Mouse (Mus musculus) urinary bladder, postnatal 36 days (tissue): ENCODE data around the gene Rpl18.

ENCODE experiments used
- DNase-seq, 2 experiments: peaks; one replicate each; pipeline ENCODE4 v3.0.0; 2022; ENCODE audit warnings: low spot score in 2 of 2, mixed read lengths in 1 of 2

Gene Rpl18

DNA sequence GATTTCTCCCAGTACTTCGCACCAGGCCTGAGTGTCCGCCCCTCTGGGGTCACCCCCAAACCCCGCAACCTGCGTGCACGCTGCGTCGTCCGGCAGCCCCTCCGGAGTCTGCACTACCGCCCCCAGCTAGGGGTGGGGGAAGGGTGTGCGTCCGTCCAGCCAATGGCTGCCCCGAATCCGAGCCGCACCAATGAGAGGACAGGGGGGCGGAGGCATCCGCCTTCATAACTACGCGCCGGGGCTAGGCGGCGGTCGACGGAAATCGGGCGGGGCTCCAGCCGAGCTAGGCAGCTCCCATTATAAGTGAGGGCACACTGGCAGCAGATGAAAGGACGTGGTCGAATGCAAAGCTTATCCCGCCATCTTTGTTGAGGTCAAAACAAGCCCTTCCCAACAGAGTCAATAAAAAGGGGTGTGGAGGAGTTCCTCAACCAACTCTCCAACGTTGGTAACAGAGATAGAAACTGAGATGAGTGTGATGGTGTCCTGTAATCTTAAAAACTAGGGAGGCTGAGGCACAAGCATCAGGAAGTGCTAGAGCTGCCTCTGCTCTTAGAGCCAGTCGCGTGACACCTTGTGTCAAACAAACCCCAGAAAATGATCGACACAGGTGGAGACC, at the start of gene Rpl18:
Gene Rpl18 (plus strand): TSS at position 368 of the 619 bp plus-strand sequence.
- DNase-seq = peak; percentile 93 to 98

DNA sequence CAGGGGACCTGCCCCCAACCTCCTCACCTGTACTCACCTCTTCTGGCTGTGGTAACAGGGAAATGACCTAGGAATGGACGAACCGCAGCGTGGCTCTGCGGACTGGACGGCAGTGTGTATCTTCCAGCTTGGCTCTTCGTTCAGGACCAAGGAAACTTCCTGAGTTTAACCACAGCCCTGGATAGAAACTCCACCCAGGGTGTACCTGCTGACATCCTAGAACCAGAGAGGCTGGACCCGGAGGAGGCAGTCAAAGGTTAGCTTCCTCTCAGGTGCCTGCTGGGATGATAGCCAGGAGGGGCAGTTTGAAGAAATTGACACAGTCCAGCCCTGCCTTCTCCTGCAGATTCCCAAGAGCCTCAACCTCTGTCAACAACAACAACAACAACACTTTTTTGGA, 49.1 kb upstream of the Rpl18 start, which contains the start of gene Fut2:
Gene Fut2 (minus strand): TSS at position 234 of the 400 bp plus-strand sequence.
- no peak for DNase-seq

DNA sequence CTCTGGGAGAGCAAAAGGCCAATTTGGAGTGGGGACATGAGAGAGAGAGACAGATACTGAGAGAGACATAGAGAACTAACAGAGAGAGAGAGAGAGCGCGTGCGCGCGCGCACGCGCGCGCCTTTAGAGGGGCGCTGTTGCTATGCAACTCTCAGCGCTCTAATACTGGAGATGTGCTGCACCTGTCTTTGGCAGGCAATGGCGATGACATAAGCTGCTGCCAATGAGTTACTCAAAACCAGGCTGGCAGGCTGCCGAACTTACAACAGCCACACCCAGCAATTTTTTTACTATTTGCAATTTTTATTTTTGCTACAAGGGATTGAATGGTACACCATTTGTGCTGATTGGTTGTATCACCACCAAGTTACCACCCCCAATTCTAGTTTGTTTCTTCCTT, 47.5 kb upstream of the Rpl18 start:
- no peak for DNase-seq

DNA sequence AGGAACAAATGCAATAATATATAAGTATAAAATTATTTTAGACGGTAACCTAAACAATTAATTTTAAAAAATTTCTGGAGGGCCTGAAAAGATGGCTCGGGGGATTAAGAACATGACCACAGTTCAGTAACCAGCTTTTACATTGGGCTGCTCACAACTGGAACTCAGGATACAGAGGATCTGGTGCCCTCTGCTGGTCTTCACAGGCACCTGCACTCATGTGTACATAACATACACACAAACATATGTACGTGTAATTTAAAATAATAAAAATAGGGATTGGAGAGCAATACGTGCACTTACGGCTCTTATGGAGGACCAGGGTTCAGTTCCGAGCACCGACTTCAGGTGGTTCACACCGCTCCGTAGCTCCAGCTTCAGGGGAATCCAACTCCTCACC, 46.3 kb upstream of the Rpl18 start:
- DNase-seq = no peak

DNA sequence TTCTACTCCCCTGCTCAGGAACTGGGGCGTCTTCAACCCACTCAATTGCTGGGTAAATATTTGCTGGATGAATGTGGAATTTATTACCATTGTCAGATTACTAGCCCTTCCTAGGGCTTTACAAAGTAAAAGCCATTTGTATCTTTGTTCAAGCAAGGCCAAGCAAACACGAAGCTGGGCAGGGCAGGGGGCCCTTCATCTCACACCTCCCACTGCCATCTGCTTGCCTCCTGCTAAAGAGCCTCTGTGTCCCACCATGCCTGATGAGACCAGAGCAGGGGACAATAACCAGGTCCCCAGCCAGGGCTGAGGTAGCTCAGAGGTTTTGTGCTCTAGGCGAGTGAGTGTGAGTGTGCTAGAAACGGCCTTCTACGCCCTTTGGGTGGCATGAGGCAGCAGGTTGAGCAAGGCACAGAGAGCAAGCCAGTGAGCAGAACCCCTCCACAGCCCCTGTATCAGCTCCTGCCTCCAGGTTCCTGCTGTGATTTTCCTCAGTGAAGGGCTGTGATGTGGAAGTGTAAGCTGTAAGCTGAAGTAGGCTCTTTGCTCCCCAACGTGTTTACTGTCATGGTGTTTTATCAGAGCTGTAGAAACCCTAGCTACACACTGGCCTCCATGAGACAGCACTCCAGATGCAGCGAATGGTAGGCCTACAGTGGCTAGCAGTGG, 37.5 kb upstream of the Rpl18 start:
- no peak for DNase-seq

DNA sequence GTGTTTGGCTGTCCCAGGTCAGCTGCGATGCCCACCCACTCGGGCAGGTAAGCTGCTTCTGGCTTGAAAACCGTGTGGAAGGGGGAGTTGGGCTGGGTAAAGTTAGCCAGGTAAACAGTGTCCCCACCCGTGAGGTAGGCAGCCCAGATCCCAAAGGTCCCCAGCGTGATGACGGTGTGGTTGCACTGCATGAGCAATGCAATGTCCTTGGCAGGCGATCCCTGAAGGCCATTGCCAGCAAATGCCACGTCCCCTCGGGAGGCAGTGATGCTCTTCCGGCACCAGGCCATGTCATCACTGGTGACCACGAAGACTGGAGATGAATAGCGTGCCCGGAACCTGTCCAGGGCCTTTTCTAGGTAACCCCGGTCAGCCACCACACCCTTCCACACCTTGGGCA, 36.7 kb upstream of the Rpl18 start:
- DNase-seq = no peak

DNA sequence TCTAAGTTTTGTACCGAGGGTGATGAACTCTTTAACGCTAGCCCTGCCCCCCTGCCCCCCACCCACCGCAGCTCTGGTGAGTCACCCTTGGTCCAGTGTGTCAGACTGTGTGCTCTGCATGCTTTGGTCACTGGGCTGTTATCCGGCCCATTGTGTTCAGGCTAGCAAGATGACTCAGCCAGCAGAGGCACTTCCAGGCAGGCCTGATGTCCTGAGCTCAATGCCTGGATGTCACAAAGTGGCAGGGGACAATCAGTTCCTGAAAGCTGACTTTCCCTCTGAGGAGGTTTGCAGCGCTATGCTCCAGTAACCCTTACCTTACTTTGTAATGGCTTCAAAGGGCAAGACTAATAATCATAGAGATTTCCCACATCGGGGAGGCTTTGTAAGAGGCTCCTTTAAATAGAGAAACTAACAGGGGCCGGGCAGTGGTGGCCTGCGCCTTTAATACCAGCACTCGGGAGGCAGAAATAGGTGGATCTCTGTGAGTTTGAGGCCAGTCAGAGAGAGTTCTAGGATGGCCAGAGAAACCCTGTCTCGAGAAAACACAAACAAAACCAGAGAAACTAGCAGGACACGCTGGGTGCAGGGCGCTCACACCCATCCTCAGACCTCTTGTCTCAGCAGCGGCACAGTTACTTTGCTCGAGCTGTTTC, 35.2 kb upstream of the Rpl18 start:
- peak in 1 of 2 experiments; percentile 74 for DNase-seq

DNA sequence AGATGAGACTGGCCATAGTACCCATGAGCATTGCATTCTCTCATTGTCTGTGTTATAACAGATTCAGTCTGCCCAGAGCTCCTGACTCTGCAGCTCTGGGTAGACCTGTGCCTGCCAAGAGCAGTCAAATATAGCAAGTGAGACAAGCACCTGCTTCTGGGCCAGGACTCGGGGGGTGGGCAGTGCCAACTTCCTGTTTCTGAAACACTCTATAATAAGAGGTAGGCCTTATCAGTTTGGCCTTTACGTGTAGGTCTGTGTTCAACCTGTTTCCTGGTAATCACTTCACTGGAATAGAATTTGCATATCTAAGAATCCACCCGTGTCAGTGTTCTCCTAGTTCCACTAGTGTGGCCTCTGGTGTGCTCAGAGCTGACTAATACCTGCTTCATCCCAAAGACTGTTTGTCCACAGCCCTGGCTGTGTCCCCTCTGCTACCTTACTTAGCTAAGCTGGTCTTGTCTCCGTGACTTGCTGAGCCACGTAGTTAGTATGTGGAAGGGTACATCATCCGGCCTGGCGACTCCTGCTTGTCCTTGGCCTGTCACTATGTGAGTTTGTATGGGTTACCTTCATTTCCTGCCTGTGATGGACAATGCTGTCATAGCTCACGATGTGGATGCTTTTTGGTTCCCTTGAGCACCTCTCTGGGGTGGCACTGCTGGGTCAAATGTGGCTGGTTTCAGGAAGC, 34.1 kb upstream of the Rpl18 start:
- no peak for DNase-seq

DNA sequence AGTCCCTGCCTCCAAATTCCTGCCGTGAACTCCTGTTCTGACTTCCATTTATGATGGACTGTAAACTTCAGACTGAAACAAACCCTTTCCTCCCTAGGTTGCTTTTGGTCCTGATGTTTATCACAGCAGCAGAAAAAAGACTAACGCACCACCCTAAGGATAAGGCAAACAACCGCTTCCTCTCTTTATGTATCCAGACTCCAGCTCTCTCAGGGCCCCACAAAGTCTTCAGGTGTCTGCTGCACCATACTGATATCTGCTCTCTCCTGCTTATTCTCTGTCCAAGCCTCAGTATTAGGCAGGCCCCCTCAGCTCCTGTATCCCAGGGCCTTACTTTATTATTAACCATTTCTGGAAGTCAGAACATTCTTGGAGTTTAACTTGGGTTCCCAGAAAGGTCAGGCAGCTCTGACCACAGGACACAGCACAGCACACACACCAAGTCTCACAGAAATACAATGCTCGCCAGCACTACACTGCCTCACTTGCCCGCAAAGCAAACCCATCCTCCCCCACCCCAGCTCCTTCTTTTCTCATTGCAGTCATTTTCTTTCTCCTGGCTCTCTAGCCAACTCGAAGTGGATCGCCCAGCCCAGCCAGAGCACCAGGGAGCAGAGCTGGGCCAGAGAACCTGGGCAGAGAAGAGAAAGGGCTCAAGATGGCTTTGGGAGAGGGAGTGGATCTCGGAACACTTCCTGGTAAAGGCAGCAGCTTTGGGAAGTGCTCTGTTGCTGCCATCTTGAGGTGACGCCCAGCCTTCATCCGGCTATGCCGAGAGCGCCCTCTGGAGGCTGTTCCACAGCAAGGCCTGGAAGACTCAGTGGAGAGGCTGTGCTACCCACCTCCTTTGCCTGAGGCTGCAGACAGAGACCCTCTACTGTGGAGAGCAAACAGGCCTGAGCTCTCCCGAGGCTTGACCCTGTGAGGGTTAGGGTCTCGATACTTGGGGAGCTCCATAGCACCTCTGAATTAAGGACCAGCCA, 32.8 kb upstream of the Rpl18 start:
- DNase-seq = peak; percentile 79 to 89

DNA sequence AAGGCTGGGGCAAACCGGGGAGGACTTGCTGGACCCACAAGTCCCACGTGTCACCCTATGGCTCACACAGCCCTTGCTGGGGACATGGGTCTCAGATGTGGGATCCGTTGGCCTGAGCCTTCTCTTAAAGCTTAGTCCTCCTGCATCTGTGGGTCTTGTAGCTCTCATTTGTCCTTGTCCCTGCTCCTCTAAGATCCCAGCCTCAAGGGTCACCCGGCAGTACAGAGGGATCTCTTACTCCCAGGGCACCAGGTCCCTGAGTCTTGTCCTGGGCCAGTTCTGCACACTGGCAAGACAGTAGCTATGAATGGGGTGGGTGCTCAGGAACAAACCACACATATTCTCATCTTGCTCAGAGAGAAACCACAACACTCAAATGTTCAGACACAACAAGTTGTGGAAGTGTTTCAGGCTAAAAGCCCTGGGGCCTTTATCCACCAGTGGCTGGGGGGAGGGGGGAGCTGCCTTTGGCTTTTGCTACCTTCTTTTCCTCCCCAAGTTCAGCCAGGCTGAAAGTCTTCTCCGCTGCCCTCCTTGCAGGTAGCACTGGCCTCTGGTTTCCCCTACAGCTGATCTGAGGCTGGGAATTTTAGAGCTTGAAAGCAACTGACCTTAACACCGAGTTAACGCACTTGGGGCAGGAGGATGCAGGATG, 31.7 kb upstream of the Rpl18 start, which contains the start of gene Ntn5:
Gene Ntn5 (plus strand): TSS at position 627 of the 655 bp plus-strand sequence.
- DNase-seq = no peak

DNA sequence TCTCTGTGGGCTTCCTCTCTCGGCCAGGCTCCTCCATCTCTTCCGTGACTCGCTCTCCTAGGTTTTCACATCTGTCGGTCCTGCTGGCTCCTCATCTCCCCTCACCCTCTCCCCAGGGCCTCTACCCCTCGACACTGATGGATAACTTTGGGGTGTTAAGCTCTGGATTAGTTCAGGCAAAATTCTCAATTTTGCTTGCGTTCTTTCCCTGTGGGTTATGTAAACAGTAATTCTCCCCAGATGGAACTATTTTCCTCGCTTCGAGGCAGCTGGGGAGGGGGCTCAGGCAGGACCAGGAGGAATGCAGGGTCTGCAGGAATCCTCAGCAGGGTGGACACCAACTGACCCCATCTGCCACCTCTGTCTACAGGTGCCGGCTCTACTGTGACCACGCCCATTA, 29.4 kb upstream of the Rpl18 start:
- DNase-seq = no peak

DNA sequence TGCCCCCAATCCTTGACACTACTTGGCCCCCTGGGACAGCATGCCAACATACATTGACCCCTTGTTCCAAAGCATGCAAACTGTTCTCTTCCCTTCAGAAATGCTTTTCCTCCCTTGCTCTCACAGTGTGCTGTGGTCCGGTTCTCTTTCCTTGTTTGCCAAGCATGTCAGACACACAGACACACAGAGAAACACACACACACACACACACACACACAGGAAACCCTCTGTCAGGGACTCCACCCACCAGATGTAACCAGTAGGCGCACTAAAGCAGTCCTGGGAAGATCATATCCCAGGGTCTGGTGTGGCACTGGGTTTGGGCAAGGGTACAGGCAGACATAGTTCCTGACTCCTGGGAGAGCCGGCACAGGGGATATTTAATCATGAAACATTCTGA, 28.4 kb upstream of the Rpl18 start:
- no peak for DNase-seq

DNA sequence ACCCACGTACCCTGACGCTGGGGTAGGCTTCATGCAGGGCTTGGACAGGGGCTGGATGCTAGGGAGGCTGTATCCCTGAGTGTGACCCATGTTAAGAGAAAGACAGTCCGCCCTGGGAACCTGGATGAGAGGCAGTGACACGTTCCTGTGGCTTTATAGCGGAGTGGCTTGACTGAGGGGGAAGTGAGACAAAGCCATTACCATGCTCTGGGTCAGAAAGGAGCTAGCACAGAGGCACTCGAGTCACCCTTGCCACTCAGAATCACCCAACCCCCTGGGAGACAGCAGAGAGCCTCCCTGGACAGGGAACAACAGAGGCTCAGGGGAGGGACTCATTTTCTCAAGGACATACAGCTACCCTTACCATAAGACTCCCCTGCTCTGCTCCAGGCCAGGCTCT, 26.2 kb upstream of the Rpl18 start:
- no peak for DNase-seq

DNA sequence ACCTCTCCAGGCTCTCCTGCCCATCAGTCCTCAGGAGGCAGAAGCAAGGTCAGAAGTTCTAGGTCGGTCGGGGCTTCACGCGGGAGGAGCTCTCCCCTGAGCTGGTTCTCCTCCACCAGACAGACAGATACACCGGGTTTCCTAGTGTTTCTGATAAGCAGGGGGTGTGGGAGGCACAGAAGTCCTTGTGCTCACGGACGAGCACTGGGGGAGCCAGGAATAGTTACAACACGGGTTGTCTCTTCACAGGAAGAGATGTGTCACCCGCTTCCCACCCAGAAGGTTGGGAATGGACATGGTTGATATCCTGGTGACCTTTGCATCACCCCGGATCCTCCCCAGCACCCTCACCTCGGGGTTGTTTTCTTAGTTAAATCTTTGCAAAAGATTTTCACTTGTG, 25.5 kb upstream of the Rpl18 start:
- no peak for DNase-seq

DNA sequence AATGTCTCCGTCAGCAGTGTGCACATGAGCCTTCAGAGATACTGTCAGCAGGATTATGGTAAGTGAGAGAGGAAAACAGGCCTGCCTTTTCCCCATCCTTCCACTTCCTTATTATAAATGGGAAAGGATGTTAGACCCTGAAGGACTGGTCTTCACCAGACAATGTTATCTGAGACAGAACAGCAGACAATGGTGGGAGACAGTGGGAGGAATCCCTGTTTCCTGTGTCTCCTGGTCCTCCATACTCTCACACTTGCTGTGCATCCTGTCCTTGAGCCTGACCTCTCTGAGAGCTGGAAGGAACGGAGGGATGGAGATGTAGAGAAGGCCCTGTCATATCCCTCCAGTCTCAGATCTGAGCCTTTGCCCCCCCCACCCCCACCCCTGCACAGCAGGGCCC, 22.9 kb upstream of the Rpl18 start:
- no peak for DNase-seq

DNA sequence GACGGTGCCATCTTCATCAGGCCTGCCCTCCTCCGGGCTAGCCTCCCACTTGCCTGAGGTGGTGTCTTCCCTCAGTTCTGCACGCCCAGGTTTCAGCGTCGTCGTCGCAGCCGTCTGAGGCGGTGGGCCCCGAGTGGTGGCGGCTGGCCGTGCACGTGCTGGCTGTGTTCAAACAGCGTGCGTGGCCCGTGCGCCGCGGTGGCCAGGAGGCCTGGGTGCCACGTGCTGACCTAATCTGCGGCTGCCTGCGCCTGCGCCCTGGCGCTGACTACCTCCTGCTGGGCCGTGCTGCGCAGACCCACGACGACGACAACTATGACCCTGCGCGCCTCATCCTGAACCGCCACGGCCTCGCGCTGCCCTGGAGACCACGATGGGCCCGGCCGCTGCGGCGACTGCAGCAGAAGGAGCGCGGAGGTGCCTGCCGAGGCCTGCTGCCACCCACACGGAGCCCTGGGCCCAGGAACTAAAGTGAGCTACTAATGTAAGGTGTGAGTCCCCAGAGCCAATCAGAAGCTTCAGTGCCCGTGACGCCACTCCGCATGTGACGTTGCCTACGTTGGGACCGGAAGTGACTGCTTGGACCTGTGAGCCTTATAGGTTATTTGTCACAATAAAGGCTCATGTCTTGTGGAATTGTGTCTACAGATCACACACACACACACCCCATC, 21.2 kb upstream of the Rpl18 start, which contains the start of gene Sec1:
Gene Sec1 (minus strand): TSS at position 482 of the 671 bp plus-strand sequence.
- no peak for DNase-seq

DNA sequence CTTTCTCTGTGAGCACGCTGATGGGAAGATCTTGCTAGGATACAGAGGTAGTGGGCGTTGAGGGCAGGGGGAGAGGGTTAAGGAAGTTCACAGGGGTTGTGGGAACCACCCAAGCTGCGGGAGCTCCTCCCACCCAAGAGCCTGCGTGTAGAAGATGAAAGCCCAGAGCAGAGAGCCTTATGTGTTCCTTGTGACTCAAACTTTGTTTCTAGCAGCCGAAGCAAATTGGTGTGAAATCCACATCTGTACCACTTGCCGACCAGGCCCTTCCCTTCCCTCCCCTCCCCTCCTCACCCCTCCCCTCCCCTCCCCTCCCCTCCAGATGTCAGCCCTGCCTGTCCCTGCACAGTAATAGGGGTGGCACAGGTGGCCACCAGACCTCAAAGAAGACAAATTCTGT, 20.2 kb upstream of the Rpl18 start:
- DNase-seq = no peak

DNA sequence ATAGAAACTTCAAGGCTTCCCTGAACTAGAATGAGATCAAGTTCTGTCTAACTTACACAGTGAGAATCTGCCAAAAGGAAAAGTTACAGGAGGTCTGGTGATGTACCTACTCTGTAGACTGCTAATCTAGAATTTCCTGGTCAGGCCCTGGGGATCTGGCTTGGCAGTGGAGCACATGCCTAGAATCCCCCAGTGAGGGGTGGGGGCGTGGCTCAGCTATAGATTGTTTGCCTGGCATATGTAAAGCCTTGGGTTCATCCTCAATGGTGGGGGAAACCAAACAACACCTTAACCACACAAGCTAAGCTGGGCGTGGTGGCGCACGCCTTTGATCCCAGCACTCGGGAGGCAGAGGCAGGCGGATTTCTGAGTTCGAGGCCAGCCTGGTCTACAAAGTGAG, 17.4 kb upstream of the Rpl18 start:
- DNase-seq = no peak

DNA sequence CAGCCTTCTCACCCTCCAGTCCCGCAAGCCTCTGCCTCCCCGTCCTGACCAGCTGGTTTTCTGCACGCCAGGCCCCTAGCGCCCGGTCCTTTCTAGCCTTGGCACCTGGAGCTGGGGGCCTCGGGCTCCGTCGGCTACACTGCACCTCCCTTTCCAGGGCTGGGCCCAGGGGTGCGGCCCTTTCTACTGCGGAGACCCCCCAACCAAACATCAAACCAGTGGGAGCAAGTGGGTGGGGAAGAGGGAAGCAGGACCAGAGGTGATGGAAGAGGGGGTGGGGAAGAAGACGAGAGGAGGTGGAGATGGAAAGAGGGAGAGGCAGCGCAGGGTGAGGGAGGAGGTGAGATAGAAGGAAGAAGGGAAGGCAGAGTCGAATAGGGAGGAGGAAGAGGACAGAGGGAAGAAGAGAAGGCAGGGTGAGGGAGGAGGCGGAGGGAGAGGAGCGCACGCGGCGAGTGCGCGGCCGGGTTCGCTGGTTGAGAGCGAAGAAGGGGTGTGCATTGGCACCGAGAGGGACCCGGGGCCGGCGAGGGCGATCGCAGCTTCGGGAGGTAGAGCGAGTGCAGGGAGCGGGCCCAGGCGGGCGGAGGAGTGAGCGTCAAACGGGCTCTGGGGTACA, 15.6 kb upstream of the Rpl18 start, which contains the start of gene Car11:
Gene Car11 (plus strand): TSS at position 321 of the 619 bp plus-strand sequence.
- no peak for DNase-seq
